Mouse (Mus musculus): ENCODE results near the gene Gm7861. TPM values are rescaled to one million over a fixed set of nuclear protein-coding genes. Genes with fewer than 3 reads are reported as not detected.
"Not testable (repeated sequence)": the region's sequence is repeated elsewhere in the genome, so short reads cannot be mapped to it uniquely, and the experiment has no call there.

Gm7861 gene
- polyA plus RNA-seq (2015; fragmentation: Nextera tagmentation; extraction: Ambion mirVana), result not detected in 2 replicates

DNA sequence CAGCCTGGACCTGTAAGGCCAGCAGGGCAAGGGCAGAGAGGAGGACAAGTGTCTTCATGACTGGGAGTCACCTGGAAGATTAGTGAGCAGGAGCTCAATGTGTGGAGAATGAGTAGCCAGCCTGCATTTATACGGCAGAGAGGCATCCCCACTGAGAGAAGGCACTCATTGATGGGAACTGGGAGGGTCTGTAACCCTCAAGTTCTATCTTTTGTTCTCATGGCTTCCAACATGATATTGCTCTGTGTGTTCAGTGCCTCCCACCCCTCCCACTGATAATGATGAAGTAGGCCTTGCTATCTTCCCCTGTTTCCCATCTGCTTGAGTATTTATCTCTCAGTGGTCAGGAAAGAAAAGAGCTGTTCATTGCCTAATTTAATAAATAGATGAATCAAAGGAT, at the start of gene Gm7861:
Gene Gm7861 (minus strand): TSS at position 101 of the 400 bp plus-strand sequence.
- H3K9me3 ChIP-seq (replicated peaks; ENCODE audit: control insufficient read depth, low read length); H3K27me3 ChIP-seq (ENCODE audit: control insufficient read depth, insufficient read depth, low read length); H3K4me3 ChIP-seq (replicated peaks; ENCODE audit: low read length); H3K27ac ChIP-seq (ENCODE audit: low read length); H3K4me1 ChIP-seq (ENCODE audit: control insufficient read depth, insufficient read depth, low read length); H3K36me3 ChIP-seq (ENCODE audit: control insufficient read depth, insufficient read depth, low read length); H3K4me2 ChIP-seq (ENCODE audit: low read depth, low read length); ATAC-seq (ENCODE audit: insufficient read depth, low FRiP score); H3K9ac ChIP-seq (ENCODE audit: low read length): not testable (repeated sequence)
- no CpG with 5 or more reads among the region's 1 CpGs for WGBS

DNA sequence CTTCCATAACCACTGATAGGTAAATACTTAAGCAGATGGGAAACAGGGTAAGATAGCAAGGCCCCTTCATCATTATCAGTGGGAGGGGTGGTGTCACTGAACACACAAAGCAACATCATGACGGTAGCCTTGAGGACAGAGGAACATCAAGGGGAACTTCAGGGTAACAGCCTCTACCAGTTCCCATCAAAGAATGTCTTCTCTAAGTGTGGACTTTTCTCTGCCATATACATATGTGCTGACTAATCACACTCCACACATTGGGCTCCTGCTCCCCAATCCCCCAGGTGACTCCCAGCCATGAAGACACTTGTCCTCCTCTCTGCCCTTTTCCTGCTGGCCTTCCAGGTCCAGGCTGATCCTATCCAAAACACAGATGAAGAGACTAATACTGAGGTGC, 23.6 kb upstream of the Gm7861 start, which contains the start of gene Defa26:
Gene Defa26 (plus strand): TSS at position 301 of the 400 bp plus-strand sequence.
- not testable (repeated sequence) for H3K27me3 ChIP-seq (ENCODE audit: control insufficient read depth, insufficient read depth, low read length); H3K36me3 ChIP-seq (ENCODE audit: control insufficient read depth, insufficient read depth, low read length); H3K9ac ChIP-seq (ENCODE audit: low read length); ATAC-seq (ENCODE audit: insufficient read depth, low FRiP score); H3K4me3 ChIP-seq (replicated peaks; ENCODE audit: low read length); H3K4me2 ChIP-seq (ENCODE audit: low read depth, low read length); H3K9me3 ChIP-seq (replicated peaks; ENCODE audit: control insufficient read depth, low read length); H3K4me1 ChIP-seq (ENCODE audit: control insufficient read depth, insufficient read depth, low read length); H3K27ac ChIP-seq (ENCODE audit: low read length)
- WGBS, result no CpG with 5 or more reads among the region's 1 CpGs

DNA sequence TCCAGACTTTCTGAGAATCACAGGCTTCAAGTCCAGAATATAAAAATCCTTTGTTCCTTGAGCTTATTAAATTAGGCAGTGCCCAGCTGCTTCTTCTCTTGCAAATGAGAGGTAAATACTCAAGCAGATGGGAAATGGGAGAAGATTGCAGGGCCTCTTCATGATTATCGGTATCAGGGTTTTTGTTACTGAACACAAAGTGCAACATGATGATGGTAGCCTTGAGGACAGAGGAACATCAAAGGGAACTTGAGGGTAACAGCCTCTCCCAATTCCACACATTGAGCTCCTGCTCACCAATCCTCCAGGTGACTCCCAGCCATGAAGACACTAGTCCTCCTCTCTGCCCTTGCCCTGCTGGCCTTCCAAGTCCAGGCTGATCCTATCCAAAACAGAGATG, 11.6 kb downstream of the Gm7861 start, which contains the start of gene Defa28:
Gene Defa28 (plus strand): TSS at position 301 of the 400 bp plus-strand sequence.
- not testable (repeated sequence) for ATAC-seq (ENCODE audit: insufficient read depth, low FRiP score); H3K4me2 ChIP-seq (ENCODE audit: low read depth, low read length); H3K27me3 ChIP-seq (ENCODE audit: control insufficient read depth, insufficient read depth, low read length); H3K4me1 ChIP-seq (ENCODE audit: control insufficient read depth, insufficient read depth, low read length); H3K9ac ChIP-seq (ENCODE audit: low read length); H3K27ac ChIP-seq (ENCODE audit: low read length); H3K9me3 ChIP-seq (replicated peaks; ENCODE audit: control insufficient read depth, low read length); H3K4me3 ChIP-seq (replicated peaks; ENCODE audit: low read length); H3K36me3 ChIP-seq (ENCODE audit: control insufficient read depth, insufficient read depth, low read length)
- no CpG with 5 or more reads among the region's 1 CpGs for WGBS

DNA sequence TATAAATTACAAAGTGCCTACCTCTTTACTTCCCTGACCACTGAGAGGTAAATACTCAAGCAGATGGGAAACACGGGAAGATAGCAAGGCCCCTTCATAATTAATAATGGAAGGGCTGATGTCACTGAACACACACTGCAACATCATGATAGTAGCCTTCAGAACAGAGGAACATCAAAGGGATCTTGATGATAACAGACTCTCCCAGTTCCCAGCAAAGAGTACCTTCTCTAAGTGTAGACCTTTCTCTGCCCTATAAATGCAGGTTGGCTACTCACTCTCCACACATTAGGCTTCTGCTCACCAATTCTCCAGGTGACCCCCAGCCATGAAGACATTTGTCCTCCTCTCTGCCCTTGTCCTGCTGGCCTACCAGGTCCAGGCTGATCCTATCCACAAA, 29.2 kb downstream of the Gm7861 start, which contains the start of gene Defa37:
Gene Defa37 (plus strand): TSS at position 301 of the 400 bp plus-strand sequence.
- H3K4me2 ChIP-seq (ENCODE audit: low read depth, low read length); H3K9me3 ChIP-seq (replicated peaks; ENCODE audit: control insufficient read depth, low read length); H3K9ac ChIP-seq (ENCODE audit: low read length); ATAC-seq (ENCODE audit: insufficient read depth, low FRiP score); H3K36me3 ChIP-seq (ENCODE audit: control insufficient read depth, insufficient read depth, low read length); H3K27me3 ChIP-seq (ENCODE audit: control insufficient read depth, insufficient read depth, low read length); H3K27ac ChIP-seq (ENCODE audit: low read length); H3K4me1 ChIP-seq (ENCODE audit: control insufficient read depth, insufficient read depth, low read length); H3K4me3 ChIP-seq (replicated peaks; ENCODE audit: low read length): not testable (repeated sequence)
- no CpG with 5 or more reads among the region's 1 CpGs for WGBS

Other genes with a start within 250 kb of the Gm7861 start
- gene Defa2, start 216.0 kb downstream of the Gm7861 start, polyA plus RNA-seq (2015; fragmentation: Nextera tagmentation; extraction: Ambion mirVana), result not detected in 2 replicates
- gene Defa33, start 202.7 kb downstream of the Gm7861 start, polyA plus RNA-seq (2015; fragmentation: Nextera tagmentation; extraction: Ambion mirVana), result not detected in 2 replicates
- not detected in 2 replicates for gene Defa36, start 167.1 kb downstream of the Gm7861 start, polyA plus RNA-seq (2015; fragmentation: Nextera tagmentation; extraction: Ambion mirVana)
- not detected in 2 replicates for gene Gm7849, start 137.9 kb downstream of the Gm7861 start, polyA plus RNA-seq (2015; fragmentation: Nextera tagmentation; extraction: Ambion mirVana)
- gene Defa20, start 85.2 kb downstream of the Gm7861 start, polyA plus RNA-seq (2015; fragmentation: Nextera tagmentation; extraction: Ambion mirVana), result not detected in 2 replicates
- gene Defa32, start 65.5 kb downstream of the Gm7861 start, polyA plus RNA-seq (2015; fragmentation: Nextera tagmentation; extraction: Ambion mirVana), result not detected in 2 replicates
- not detected in 2 replicates for gene Defa37, start 29.1 kb downstream of the Gm7861 start, polyA plus RNA-seq (2015; fragmentation: Nextera tagmentation; extraction: Ambion mirVana)
- gene Defa28, start 11.5 kb downstream of the Gm7861 start, polyA plus RNA-seq (2015; fragmentation: Nextera tagmentation; extraction: Ambion mirVana), result not detected in 2 replicates
- not detected in 2 replicates for gene Defa26, start 23.7 kb upstream of the Gm7861 start, polyA plus RNA-seq (2015; fragmentation: Nextera tagmentation; extraction: Ambion mirVana)
- gene Defa17, start 61.3 kb upstream of the Gm7861 start, polyA plus RNA-seq (2015; fragmentation: Nextera tagmentation; extraction: Ambion mirVana), result 1.7 and 8.6 TPM in 2 replicates
- gene Defa34, start 71.3 kb upstream of the Gm7861 start, polyA plus RNA-seq (2015; fragmentation: Nextera tagmentation; extraction: Ambion mirVana), result not detected in 2 replicates
- gene AY761184, start 109.1 kb upstream of the Gm7861 start, polyA plus RNA-seq (2015; fragmentation: Nextera tagmentation; extraction: Ambion mirVana), result not detected in 2 replicates
- gene Defa24, start 140.0 kb upstream of the Gm7861 start, polyA plus RNA-seq (2015; fragmentation: Nextera tagmentation; extraction: Ambion mirVana), result 5.6 and 10.2 TPM in 2 replicates
- gene Defb50, start 229.0 kb upstream of the Gm7861 start, polyA plus RNA-seq (2015; fragmentation: Nextera tagmentation; extraction: Ambion mirVana), result not detected in 2 replicates
- not detected in 2 replicates for gene Defb2, start 245.4 kb upstream of the Gm7861 start, polyA plus RNA-seq (2015; fragmentation: Nextera tagmentation; extraction: Ambion mirVana)